Mouse (Mus musculus): ENCODE measurements around the gene Gm20219. TPM values are rescaled to one million over a fixed set of nuclear protein-coding genes. Genes with fewer than 3 reads are reported as not detected.

Gm20219 gene
- polyA plus RNA-seq, 1 experiment from 2014 or later: 1.5 TPM

- no peaks in the 10 kb centered on the region for H3K36me3 ChIP-seq (ENCODE audit: control insufficient read depth, insufficient read depth, low read length)
- WGBS: 5% methylated on average over 8 of the region's 8 CpGs
- no peaks in the 10 kb centered on the region for H3K27me3 ChIP-seq (ENCODE audit: control insufficient read depth, insufficient read depth, low read length)
- H3K4me3 ChIP-seq (ENCODE audit: low read depth, low read length): no peak overlapping the region
- H3K9ac ChIP-seq (replicated peaks; ENCODE audit: low read depth, low read length): no peak overlapping the region
- no peak overlapping the region for H3K4me2 ChIP-seq (ENCODE audit: low read depth, low read length)
- peak overlapping the region; percentile 16 for H3K27ac ChIP-seq (ENCODE audit: low read depth, low read length)
- H3K9me3 ChIP-seq (ENCODE audit: control insufficient read depth, low read length): no peaks in the 10 kb centered on the region
- ATAC-seq (ENCODE audit: low read depth): peak; percentile 10; the same call in 1 of the 2 replicates
- H3K4me1 ChIP-seq (ENCODE audit: control insufficient read depth, insufficient read depth, low read length): 0 out of 2 replicates have a peak, but pooled peaks cover 6% of the 10 kb centered on the region
Observed at GRCm38 (mm10) chr17:56537912-56538311, 16.3 kb downstream of the Gm20219 start.

- no peaks in the 10 kb centered on the region for H3K9me3 ChIP-seq (ENCODE audit: control insufficient read depth, low read length)
- ATAC-seq (ENCODE audit: low read depth): peak; percentile 16; the same call in 1 of the 2 replicates
- H3K36me3 ChIP-seq (ENCODE audit: control insufficient read depth, insufficient read depth, low read length): no peaks in the 10 kb centered on the region
- no peak overlapping the region for H3K9ac ChIP-seq (replicated peaks; ENCODE audit: low read depth, low read length)
- 49% methylated on average over 3 of the region's 3 CpGs for WGBS
- no peaks in the 10 kb centered on the region for H3K27me3 ChIP-seq (ENCODE audit: control insufficient read depth, insufficient read depth, low read length)
- H3K4me3 ChIP-seq (ENCODE audit: low read depth, low read length): no peak overlapping the region
- no peak overlapping the region for H3K4me2 ChIP-seq (ENCODE audit: low read depth, low read length)
- H3K4me1 ChIP-seq (ENCODE audit: control insufficient read depth, insufficient read depth, low read length): 0 out of 2 replicates have a peak, but pooled peaks cover 6% of the 10 kb centered on the region
- peak overlapping the region; percentile 77 for H3K27ac ChIP-seq (ENCODE audit: low read depth, low read length)
Observed at GRCm38 (mm10) chr17:56536874-56537273, 17.3 kb downstream of the Gm20219 start.

- Histone ChIP-seq H3K4me1 (ENCODE audit: control insufficient read depth, insufficient read depth, low read length) (0 out of 2 replicates have a peak, but pooled peaks cover 6% of the 10 kb centered on the region), H3K9ac (replicated peaks; ENCODE audit: low read depth, low read length) (no peak overlapping the region), H3K4me2 (ENCODE audit: low read depth, low read length) (no peak overlapping the region), H3K27ac (ENCODE audit: low read depth, low read length) (peak overlapping the region; percentile 77), H3K9me3 (ENCODE audit: control insufficient read depth, low read length) (no peaks in the 10 kb centered on the region), H3K36me3 (ENCODE audit: control insufficient read depth, insufficient read depth, low read length) (no peaks in the 10 kb centered on the region), H3K4me3 (ENCODE audit: low read depth, low read length) (no peak overlapping the region), H3K27me3 (ENCODE audit: control insufficient read depth, insufficient read depth, low read length) (no peaks in the 10 kb centered on the region)
- WGBS: 29% methylated on average over 14 of the region's 14 CpGs
- ATAC-seq (ENCODE audit: low read depth): peak; percentile 78
Observed at GRCm38 (mm10) chr17:56536192-56536591, 18.0 kb downstream of the Gm20219 start.

GRCm38 (mm10) chr17:56524943-56525342 is 29.2 kb downstream of the Gm20219 start:
- Histone ChIP-seq H3K27me3 (ENCODE audit: control insufficient read depth, insufficient read depth, low read length) (no peaks in the 10 kb centered on the region), H3K4me1 (ENCODE audit: control insufficient read depth, insufficient read depth, low read length) (no peaks in the 10 kb centered on the region), H3K4me3 (ENCODE audit: low read depth, low read length) (no peak overlapping the region), H3K9me3 (ENCODE audit: control insufficient read depth, low read length) (no peaks in the 10 kb centered on the region), H3K4me2 (ENCODE audit: low read depth, low read length) (no peak overlapping the region), H3K27ac (ENCODE audit: low read depth, low read length) (no peak overlapping the region), H3K36me3 (ENCODE audit: control insufficient read depth, insufficient read depth, low read length) (no peaks in the 10 kb centered on the region), H3K9ac (replicated peaks; ENCODE audit: low read depth, low read length) (no peak overlapping the region)
- ATAC-seq (ENCODE audit: low read depth): no peak
- WGBS: 74% methylated on average over 4 of the region's 4 CpGs

GRCm38 (mm10) chr17:56522744-56523143 is 31.4 kb downstream of the Gm20219 start:
- H3K9me3 ChIP-seq (ENCODE audit: control insufficient read depth, low read length): no peaks in the 10 kb centered on the region
- H3K36me3 ChIP-seq (ENCODE audit: control insufficient read depth, insufficient read depth, low read length): no peaks in the 10 kb centered on the region
- H3K27ac ChIP-seq (ENCODE audit: low read depth, low read length): no peak overlapping the region
- no peak overlapping the region for H3K9ac ChIP-seq (replicated peaks; ENCODE audit: low read depth, low read length)
- no peaks in the 10 kb centered on the region for H3K4me1 ChIP-seq (ENCODE audit: control insufficient read depth, insufficient read depth, low read length)
- 79% methylated on average over 1 of the region's 1 CpGs for WGBS
- no peaks in the 10 kb centered on the region for H3K27me3 ChIP-seq (ENCODE audit: control insufficient read depth, insufficient read depth, low read length)
- ATAC-seq (ENCODE audit: low read depth): no peak
- no peak overlapping the region for H3K4me2 ChIP-seq (ENCODE audit: low read depth, low read length)
- no peak overlapping the region for H3K4me3 ChIP-seq (ENCODE audit: low read depth, low read length)

GRCm38 (mm10) chr17:56515690-56516410 is 38.3 kb downstream of the Gm20219 start:
- H3K9ac ChIP-seq (replicated peaks; ENCODE audit: low read depth, low read length): 0 out of 2 replicates have a peak overlapping the region, but pooled peaks have one; percentile 4
- peaks cover 14% of the 10 kb centered on the region for H3K4me1 ChIP-seq (ENCODE audit: control insufficient read depth, insufficient read depth, low read length)
- no peaks in the 10 kb centered on the region for H3K36me3 ChIP-seq (ENCODE audit: control insufficient read depth, insufficient read depth, low read length)
- peak overlapping the region; percentile 34; the same call in 1 of the 2 replicates for H3K27ac ChIP-seq (ENCODE audit: low read depth, low read length)
- H3K9me3 ChIP-seq (ENCODE audit: control insufficient read depth, low read length): no peaks in the 10 kb centered on the region
- WGBS: 11% methylated on average over 13 of the region's 13 CpGs
- H3K4me3 ChIP-seq (ENCODE audit: low read depth, low read length): no peak overlapping the region
- ATAC-seq (ENCODE audit: low read depth): peak; percentile 78
- H3K4me2 ChIP-seq (ENCODE audit: low read depth, low read length): no peak overlapping the region
- peaks cover 15% of the 10 kb centered on the region for H3K27me3 ChIP-seq (ENCODE audit: control insufficient read depth, insufficient read depth, low read length)

GRCm38 (mm10) chr17:56514916-56515315 is 39.3 kb downstream of the Gm20219 start:
- Histone ChIP-seq H3K9ac (replicated peaks; ENCODE audit: low read depth, low read length) (no peak overlapping the region), H3K27ac (ENCODE audit: low read depth, low read length) (no peak overlapping the region)
- 54% methylated on average over 12 of the region's 12 CpGs for WGBS

GRCm38 (mm10) chr17:56514330-56514729 is 39.9 kb downstream of the Gm20219 start:
- Histone ChIP-seq H3K27me3 (ENCODE audit: control insufficient read depth, insufficient read depth, low read length) (peaks cover 23% of the 10 kb centered on the region), H3K4me3 (ENCODE audit: low read depth, low read length) (no peak overlapping the region), H3K9me3 (ENCODE audit: control insufficient read depth, low read length) (no peaks in the 10 kb centered on the region), H3K9ac (replicated peaks; ENCODE audit: low read depth, low read length) (no peak overlapping the region), H3K4me1 (ENCODE audit: control insufficient read depth, insufficient read depth, low read length) (peaks cover 17% of the 10 kb centered on the region), H3K36me3 (ENCODE audit: control insufficient read depth, insufficient read depth, low read length) (no peaks in the 10 kb centered on the region), H3K27ac (ENCODE audit: low read depth, low read length) (no peak overlapping the region), H3K4me2 (ENCODE audit: low read depth, low read length) (no peak overlapping the region)
- no peak for ATAC-seq (ENCODE audit: low read depth)

More at GRCm38 (mm10) chr17:56514916-56515315, 39.3 kb downstream of the Gm20219 start:
- no peak overlapping the region for H3K4me2 ChIP-seq (ENCODE audit: low read depth, low read length)
- no peaks in the 10 kb centered on the region for H3K9me3 ChIP-seq (ENCODE audit: control insufficient read depth, low read length)
- peaks cover 14% of the 10 kb centered on the region for H3K4me1 ChIP-seq (ENCODE audit: control insufficient read depth, insufficient read depth, low read length)
- H3K36me3 ChIP-seq (ENCODE audit: control insufficient read depth, insufficient read depth, low read length): no peaks in the 10 kb centered on the region
- no peak overlapping the region for H3K4me3 ChIP-seq (ENCODE audit: low read depth, low read length)
- H3K27me3 ChIP-seq (ENCODE audit: control insufficient read depth, insufficient read depth, low read length): peaks cover 23% of the 10 kb centered on the region
- no peak for ATAC-seq (ENCODE audit: low read depth)

GRCm38 (mm10) chr17:56512310-56512709 is 41.9 kb downstream of the Gm20219 start, which contains the start of gene Znrf4:
Gene Znrf4, minus strand, starts transcription at chr17:56512431.
- no peaks in the 10 kb centered on the region for H3K36me3 ChIP-seq (ENCODE audit: control insufficient read depth, insufficient read depth, low read length)
- no peak for ATAC-seq (ENCODE audit: low read depth)
- no peaks in the 10 kb centered on the region for H3K9me3 ChIP-seq (ENCODE audit: control insufficient read depth, low read length)
- H3K9ac ChIP-seq (replicated peaks; ENCODE audit: low read depth, low read length): 0 out of 2 replicates have a peak within 1 kb of the TSS, but pooled peaks have one; percentile 11
- 67% methylated on average over 22 of the region's 22 CpGs for WGBS
- H3K4me1 ChIP-seq (ENCODE audit: control insufficient read depth, insufficient read depth, low read length): peaks cover 26% of the 10 kb centered on the region
- H3K4me2 ChIP-seq (ENCODE audit: low read depth, low read length): peak within 1 kb of the TSS; percentile 29; the same call in 1 of the 2 replicates
- H3K27me3 ChIP-seq (ENCODE audit: control insufficient read depth, insufficient read depth, low read length): peaks cover 23% of the 10 kb centered on the region
- H3K27ac ChIP-seq (ENCODE audit: low read depth, low read length): no peak within 1 kb of the TSS
- H3K4me3 ChIP-seq (ENCODE audit: low read depth, low read length): peak within 1 kb of the TSS; percentile 16; the same call in 1 of the 2 replicates
